Mouse (Mus musculus) left cerebral cortex, adult 2 months (tissue): ENCODE measurements around the gene Sfn. TPM values are rescaled to one million over a fixed set of nuclear protein-coding genes. Genes with fewer than 3 reads are reported as not detected.

ENCODE experiments used
- DNase-seq, 2 experiments: peaks; one replicate each; pipeline ENCODE4 v3.0.0; 2021 to 2022; ENCODE audit warnings: low spot score in 2 of 2, mixed read lengths in 1 of 2; ENCODE audit errors: extremely low spot score in 1 of 2
- H3K27ac ChIP-seq: fragments of 200-600 bp; 2 replicates; pipeline ENCODE4 v1.8.1; 2022
- H3K4me3 ChIP-seq: fragments of 200-600 bp; 2 replicates; pipeline ENCODE4 v1.8.1; 2022
- CTCF ChIP-seq: fragments of 200-600 bp; IDR thresholded peaks from 2 replicates; pipeline ENCODE4 v1.8.1; 2022; ENCODE audit warnings: antibody characterized with exemption, mild to moderate bottlenecking, moderate library complexity
- intact Hi-C: fragments of 180-260 bp; cut with DNase I; formaldehyde crosslinking; loops from one replicate; pipeline ENCODE4 v1.15.1; 2025
- total RNA-seq, 2 experiments: library from RNA; stranded (reverse); gene quantifications; 2 replicates each; pipeline ENCODE4 v1.2.3; 2021

The Sfn gene
- total RNA-seq, 2 experiments from 2014 or later = 1.7 to 2.6 TPM

DNA sequence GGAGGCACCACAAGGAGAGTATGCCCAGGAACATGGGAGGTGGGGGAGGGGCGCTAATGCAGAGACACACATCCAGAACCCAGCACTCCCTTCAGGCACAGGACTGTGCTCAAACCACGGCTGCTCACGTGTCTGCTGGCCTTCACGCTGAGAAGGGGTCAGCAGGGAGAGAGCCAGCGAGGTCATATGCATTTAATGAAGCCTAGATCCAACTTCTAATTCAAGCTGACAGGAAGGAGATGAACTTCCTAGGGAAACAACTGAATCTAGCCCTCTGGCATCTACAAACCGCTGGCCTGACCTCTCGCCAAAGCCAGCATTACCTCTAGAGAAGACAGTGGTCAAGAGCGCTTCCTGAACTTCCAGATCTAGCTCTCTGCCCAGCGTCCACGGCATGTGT lies 13.4 kb upstream of the Sfn start:
- DNase-seq = no peak
- H3K4me3 ChIP-seq = no peak overlapping the region
- TF ChIP-seq CTCF = no peak
- no peak overlapping the region; the same call in 1 of the 2 replicates for H3K27ac ChIP-seq
- intact Hi-C loops = no loop called here

DNA sequence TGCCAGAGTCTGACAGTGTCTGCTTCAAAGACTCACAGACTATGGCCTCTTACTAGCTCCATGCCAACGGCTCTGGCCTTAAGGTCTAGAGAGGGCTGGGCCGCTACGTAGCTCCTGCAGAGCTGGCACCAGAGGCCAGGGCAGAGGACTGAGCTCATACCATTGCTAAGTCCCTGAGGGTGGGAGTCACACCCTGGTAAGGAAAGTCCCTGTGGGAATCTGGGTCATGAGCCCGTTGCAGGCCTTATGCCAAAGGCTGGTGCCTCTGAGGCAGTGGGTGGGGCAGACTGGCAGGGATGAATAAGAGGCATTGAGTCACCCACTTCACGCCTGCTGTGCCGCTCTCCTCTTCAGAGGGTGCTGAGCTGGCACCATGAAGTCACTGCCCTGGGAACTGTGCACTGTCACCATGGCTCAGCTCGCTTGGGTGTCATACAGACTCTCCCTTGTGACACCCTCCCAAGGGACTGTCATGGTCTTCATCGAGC lies 12.3 kb upstream of the Sfn start:
- peak; percentile 70 to 75 for DNase-seq
- Histone ChIP-seq H3K4me3 (no peak overlapping the region), H3K27ac (peak overlapping the region; percentile 75)
- no peak for TF ChIP-seq CTCF
- intact Hi-C loops = no loop called here

DNA sequence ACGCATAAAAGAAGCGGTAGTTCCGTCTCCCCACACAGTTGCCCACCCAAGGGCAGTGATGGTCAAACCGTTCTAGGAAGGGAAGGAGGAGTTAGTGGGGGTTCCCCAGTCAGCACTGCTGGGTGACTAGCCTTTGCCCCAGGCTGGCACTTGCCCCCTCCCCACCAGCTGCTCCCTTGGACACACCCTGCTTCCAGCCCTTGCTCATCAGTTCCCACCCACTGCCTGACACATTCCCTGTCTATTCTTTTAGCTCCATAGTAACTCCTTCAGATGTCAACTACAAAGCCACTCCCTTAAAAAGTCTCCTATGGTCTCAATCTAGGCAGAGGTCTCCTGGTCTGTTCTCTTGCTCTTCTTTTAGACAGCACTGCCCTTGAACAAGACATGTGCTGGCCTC lies 11.9 kb upstream of the Sfn start:
- no peak for TF ChIP-seq CTCF
- no peak for DNase-seq
- peak overlapping the region; percentile 62 for H3K27ac ChIP-seq

DNA sequence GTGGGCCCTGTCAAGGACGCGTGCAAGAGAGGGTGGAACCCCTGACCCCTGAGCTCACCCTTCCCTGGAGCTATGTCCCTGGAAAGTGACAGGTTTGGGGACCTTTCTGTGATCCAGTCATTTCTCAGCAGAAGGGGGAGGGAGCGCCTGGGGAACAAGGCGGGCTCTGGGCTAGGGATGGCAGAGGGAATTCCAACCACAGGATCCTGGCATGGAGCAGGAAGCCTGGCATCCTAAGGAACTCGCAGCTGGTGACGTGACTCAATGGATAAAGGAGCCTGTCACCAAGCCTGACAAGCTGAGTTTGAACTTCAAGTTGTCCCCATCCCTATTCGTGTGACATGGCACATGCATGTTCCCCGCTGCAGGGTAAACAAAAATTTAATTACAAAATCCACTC lies 11.1 kb upstream of the Sfn start:
- intact Hi-C loops = no loop called here
- no peak for DNase-seq
- H3K27ac ChIP-seq = no peak overlapping the region
- H3K4me3 ChIP-seq = no peak overlapping the region
- TF ChIP-seq CTCF = no peak

More for the DNA sequence above, 11.9 kb upstream of the Sfn start:
- no peak overlapping the region for H3K4me3 ChIP-seq
- intact Hi-C loops = no loop called here

DNA sequence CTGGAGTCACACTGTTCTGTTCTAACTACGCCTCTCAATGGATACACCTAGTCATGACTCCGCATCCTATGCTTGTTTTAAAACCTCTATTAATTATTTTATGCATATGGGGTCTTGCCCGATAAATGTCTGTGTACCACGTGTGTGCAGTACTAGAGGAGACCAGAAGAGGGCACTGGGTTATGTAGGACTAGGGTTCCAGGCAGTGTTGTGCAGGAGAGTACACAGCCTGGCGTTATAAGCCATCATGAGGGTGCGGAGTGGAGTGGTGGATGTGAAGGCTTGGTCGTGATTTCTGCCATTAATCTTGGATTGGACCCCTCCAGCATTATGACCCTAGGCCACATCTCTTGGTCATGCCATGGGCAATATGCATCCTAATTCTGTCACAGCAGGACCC lies 10.4 kb upstream of the Sfn start:
- DNase-seq = no peak
- intact Hi-C loops = no loop called here
- peak; percentile 20 for TF ChIP-seq CTCF
- no peak overlapping the region for H3K4me3 ChIP-seq
- no peak overlapping the region for H3K27ac ChIP-seq

DNA sequence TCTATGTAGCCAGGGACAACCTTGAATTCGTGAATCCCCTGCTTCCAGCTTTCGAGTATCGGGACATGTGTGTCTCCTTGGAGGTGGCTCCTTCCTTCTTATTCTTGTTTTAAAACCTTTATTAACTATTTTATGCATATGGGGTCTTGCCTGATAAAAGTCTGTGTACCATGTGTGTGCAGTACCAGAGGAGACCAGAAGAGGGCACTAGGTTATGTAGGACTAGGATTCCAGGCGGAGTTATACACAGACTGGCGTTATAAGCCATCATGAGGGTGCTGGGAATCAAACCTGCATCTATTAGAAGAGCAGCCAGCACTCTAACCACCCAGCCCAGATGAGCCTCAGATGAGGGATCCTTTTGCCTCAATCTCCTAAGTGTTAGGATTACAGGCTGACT lies 9.8 kb upstream of the Sfn start:
- intact Hi-C loops = no loop called here

DNA sequence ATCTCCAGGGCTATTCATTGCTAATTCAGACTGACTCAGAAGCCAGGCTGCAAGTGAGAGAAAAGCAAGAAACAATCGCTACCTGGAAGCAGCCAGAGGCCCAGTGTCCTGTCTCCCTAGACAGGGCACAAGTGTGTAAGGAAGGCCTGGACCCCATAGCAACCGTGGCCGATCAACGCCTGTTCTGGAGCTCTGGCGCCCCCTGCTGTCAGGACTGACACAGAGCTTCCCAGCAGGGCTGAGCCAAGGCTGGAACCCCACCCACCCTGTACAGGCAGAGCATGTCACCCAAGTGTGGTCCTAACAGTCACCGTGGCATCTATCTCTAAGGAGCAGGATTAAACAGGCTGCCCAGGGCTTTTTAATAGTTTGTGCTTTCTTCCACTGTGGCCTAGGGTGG lies 7.8 kb upstream of the Sfn start:
- peak; percentile 75 for DNase-seq
- no peak overlapping the region for H3K4me3 ChIP-seq
- H3K27ac ChIP-seq = no peak overlapping the region
- TF ChIP-seq CTCF = peak; percentile 89
- intact Hi-C loops = no loop called here

More for the DNA sequence above, 9.8 kb upstream of the Sfn start:
- TF ChIP-seq CTCF = peak; percentile 17
- no peak for DNase-seq
- Histone ChIP-seq H3K4me3 (no peak overlapping the region), H3K27ac (no peak overlapping the region)

DNA sequence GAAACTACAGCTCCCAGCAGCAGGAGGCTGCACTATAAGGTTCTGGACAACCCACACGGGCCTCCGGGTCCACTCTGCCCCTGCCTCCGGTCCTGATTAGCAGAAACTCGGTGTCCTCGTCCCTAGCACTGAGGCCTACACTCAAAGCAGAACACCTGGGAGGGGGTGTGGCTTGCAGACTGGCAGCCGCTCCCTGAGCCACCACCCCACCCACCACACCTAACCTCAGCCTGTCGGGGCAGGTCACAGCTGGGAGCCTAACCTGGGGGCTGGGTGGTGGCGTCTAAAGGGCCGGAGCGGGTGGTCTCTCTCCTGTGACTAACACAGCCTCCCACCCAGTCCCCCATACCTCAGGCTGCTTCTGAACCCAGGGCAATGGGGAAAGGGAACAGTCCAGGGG lies 5.3 kb upstream of the Sfn start:
- no peak for DNase-seq
- Histone ChIP-seq H3K27ac (no peak overlapping the region), H3K4me3 (no peak overlapping the region)
- no peak for TF ChIP-seq CTCF
- intact Hi-C loops = no loop called here

DNA sequence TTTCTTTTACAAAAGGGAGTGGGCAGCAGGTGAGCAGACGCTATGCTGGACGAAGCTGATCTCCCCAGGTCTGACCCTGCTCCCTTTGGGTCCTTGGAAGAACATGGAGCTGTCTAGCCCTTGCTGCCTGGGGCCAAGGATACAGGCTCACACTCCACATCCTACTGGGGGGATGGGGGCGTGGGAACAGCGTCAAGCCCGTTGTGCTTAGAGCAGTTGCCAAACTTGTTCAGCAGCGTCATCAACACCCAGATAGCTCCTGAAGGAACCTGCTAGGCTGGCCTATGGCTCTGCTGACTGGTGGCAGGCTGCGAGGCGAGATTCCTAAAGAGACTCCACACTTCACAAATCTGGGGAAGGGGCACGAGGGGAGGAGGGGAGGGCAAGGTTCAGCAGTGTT lies 3.4 kb upstream of the Sfn start:
- Histone ChIP-seq H3K27ac (no peak overlapping the region), H3K4me3 (no peak overlapping the region)
- no peak for TF ChIP-seq CTCF
- intact Hi-C loops = no loop called here
- DNase-seq = no peak

DNA sequence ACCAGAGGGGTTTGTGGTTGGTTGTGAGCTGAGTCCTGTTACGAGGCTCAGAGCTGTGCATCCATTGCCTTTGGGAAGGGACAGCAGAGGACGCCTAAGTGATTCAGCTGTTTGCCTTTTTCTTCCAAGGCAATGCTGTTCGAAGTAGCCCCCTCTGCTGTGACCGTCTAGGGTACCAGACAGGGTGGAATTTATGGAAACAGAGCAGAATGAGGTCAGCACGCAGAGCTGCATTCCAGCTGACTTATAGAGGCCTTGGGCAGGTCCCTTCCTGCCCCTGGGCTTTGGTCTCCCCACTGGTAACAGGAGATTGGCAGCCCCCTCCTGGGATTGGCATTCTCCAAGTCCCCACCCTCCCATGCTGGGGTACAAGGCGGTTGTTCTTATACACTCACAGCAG lies 2.9 kb upstream of the Sfn start:
- H3K27ac ChIP-seq = no peak overlapping the region
- H3K4me3 ChIP-seq = no peak overlapping the region
- DNase-seq = no peak
- intact Hi-C loops = no loop called here
- no peak for TF ChIP-seq CTCF

DNA sequence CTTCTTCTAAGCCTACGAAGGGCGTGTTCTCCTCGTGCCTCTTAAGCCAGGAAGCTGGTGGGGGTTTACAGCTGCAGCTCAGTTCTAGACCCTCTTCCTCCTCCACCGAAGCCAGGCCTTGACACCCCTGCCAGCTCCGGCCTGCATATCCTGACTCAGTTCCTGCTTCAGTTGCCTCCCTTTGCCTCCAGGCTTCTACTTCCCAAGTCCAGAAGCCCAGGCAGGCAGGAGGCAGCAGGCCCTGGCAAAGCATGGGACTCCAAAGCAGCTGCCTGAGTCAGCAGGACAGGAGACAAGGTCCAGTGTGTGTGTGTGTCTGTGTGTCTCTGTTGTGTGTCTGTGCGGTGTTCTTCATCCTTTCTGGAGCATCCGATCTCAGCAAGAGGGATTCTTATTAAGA lies 2.2 kb upstream of the Sfn start:
- TF ChIP-seq CTCF = no peak
- H3K27ac ChIP-seq = no peak overlapping the region
- intact Hi-C loops = no loop called here
- H3K4me3 ChIP-seq = no peak overlapping the region
- DNase-seq = no peak

DNA sequence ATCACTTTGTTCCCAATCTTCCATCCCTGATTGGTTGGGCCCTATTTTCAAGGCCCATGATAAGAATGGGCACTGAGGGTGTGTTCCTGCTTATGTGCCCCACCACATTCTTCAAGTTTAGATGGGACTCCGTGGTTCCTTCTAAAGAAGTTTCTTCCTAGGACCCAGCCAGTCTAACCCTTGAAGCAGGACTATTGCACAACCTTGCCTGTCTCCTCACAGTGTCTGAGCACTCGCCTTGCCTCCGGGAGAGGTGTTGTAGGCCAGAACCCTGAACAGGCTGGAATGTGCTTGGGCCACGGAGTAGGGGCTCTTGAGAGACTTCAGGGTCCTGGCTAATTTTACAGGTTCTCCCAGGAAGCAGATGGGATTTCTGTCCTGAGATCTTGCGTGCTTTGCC lies 1.1 kb upstream of the Sfn start:
- H3K27ac ChIP-seq = no peak overlapping the region
- no peak for DNase-seq
- no peak for TF ChIP-seq CTCF
- no peak overlapping the region for H3K4me3 ChIP-seq
- intact Hi-C loops = no loop called here

DNA sequence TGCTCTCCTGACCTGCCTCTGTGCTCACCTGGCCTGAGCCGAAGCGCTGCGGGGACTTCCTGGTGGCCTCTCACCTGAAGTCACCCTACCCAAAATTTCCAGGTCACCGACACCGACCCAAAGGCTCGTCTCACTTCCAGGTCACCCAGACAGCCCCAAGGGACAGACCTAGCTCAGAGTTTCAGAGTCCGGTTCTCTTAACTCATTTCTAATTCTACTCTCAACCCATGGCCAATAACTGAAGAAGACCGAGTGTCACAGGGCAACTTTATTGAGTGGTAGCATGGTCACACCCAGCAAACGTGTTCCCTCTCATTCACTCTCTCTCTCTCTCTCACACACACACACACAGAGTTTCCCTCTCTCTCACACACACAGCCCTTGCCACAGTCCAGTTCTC lies 1.7 kb downstream of the Sfn start:
- no peak for TF ChIP-seq CTCF
- intact Hi-C loops = no loop called here
- DNase-seq = no peak
- H3K27ac ChIP-seq = no peak overlapping the region
- H3K4me3 ChIP-seq = peak overlapping the region; percentile 54; the same call in 1 of the 2 replicates
